Mouse (Mus musculus) liver, embryonic 14.5 days (tissue): ENCODE results near the gene Prkn.
"Not testable (repeated sequence)": the region's sequence is repeated elsewhere in the genome, so short reads cannot be mapped to it uniquely, and the experiment has no call there.

Source experiments
- CTCF ChIP-seq: IDR thresholded peaks from 2 replicates; pipeline ENCODE4 v1.5.1; 2016; ENCODE audit warnings: antibody characterized with exemption, low read depth, control low read depth
- EP300 ChIP-seq: IDR thresholded peaks from 2 replicates; pipeline ENCODE4 v1.6.1; 2016; ENCODE audit warnings: antibody characterized with exemption, low read depth

GRCm38 (mm10) chr17:11994754-11995153 is 1154.6 kb downstream of the Prkn start:
- not testable (repeated sequence) for TF ChIP-seq CTCF, EP300
